Mouse (Mus musculus) layer of hippocampus, postnatal 25 days (tissue): ENCODE results near the gene Ifne. TPM values are rescaled to one million over a fixed set of nuclear protein-coding genes. Genes with fewer than 3 reads are reported as not detected.
"Not testable (repeated sequence)": the region's sequence is repeated elsewhere in the genome, so short reads cannot be mapped to it uniquely, and the experiment has no call there.

ENCODE experiments used
- DNase-seq, 2 experiments: peaks; one replicate each; pipeline ENCODE4 v3.0.0; 2022; ENCODE audit warnings: mixed read lengths in 2 of 2, low spot score in 1 of 2; ENCODE audit errors: extremely low spot score in 1 of 2
- microRNA-seq, 2 experiments: library from miRNA; unstranded; fragments of <30 nt; microRNA quantifications; one replicate each; pipeline ENCODE4 v1.2.0; 2021
- total RNA-seq, 2 experiments: library from RNA; stranded (reverse); gene quantifications; 2 replicates each; pipeline ENCODE4 v1.2.3; 2021

The Ifne gene
- total RNA-seq, 2 experiments from 2014 or later, result not detected

DNA sequence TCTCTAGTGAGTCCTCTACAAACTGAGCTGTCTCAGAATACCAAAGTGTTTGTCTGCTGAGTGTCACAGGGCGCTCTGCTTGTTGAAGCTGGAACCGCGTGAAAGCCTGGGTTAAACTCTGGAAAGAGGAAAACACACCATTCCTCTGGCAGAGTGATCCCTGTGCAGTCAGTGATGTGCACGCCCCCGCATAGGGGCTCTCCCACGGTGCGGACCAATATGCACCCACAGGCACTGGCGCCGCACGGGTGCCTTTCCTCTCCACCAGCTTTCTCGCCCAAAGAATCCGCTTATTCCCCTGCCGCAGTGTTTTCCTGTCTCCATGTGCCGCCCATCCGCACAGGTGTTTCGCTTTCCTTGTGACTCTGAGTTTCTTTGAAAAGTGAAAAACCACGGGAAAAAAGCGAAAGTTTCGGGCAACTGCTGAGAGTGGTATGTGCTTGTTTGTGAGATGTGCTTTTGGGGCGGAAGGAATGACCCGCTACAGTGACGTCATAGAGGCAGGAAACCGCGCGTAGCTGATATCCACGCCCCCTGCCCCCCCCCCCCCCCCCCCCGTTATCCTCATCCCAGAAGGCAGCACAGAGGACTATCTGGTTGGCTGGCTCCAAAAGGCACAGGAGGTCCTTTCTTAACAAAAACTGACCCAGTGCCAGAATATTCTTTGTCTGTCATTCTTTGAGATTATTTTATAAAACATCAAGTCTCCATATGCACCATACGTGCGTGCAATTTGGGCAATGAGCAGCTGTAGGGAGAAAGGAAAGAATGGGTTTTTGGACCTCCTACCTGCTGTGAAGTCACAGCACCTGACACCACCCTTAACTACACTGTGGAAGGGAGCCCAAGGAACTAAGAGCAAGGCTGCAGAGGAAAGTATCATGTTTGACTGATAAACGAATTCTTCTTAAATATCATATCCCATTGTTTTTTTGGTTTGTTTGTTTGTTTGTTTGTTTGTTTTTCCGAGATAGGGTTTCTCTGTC lies 11.8 kb downstream of the Ifne start:
- no peak for DNase-seq

DNA sequence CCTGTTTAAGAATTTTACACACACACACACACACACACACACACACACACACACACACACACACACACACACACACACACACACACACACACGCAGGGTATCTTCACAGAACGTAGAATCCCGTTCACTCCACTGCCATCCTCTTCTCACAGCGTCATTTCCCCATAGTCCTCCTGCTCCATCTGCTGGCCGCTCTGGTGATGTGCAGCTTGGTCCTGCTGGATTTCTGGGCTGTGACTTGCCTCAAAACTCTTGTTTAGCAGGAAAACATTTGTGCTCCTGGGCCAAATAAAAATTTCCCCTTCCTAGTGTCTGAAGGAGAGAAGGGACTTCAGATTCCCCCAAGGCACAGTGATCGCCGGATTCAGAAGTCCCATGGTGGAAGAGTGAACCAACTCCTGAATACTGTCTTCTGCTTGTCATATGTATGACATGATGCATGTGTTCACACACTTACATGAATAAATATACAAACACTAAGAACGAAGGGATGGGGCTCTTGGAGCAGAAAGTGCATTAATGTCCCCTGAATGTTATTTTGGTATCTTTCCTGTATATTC lies 12.6 kb downstream of the Ifne start:
- peak; percentile 64 to 80 for DNase-seq

DNA sequence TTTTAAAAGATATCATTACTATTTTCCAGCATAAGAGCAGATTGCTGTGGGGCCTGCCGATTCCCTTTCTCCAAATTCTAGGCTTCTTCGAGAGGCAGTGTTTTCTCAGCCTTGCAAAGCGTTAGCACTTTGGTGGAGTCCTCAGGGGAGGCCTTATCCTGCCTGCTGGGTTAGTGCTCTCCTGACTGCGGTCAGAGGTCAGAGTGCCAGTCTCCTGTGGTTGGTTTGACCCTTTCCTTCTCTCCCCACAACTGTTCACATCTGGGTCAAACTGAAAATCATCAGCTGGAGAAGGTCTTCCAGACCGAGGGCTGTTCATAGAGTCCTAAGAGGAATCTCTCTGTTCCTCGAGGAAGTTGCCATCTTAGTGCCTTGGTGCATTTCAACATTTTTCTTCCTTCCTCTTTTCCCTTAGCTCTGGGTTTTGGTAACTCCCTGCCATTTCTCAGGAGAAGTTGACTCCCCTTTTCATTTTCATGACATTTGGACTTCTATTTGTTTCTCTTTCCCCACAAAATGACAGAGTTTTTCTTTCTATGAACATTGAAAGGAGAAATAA lies 14.9 kb downstream of the Ifne start:
- no peak for DNase-seq

DNA sequence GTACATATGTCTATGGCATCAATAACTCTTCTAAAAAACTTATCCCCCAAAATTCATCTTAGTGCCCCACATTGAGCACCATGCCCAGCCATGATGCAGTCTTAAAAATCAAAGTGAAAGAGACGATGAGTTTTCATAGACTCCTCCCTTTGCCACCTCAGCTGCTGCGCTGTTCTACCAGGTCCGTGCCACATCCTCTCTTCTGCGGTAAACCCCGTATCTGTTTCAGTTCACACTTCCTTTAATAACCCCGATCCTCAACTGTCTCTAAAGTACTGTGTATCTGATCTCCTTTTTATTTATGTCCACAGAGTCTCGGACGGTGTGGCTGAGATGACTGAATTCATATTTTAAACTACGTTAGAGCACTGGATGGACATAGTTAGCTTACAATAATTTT lies 15.4 kb downstream of the Ifne start:
- DNase-seq, result no peak

DNA sequence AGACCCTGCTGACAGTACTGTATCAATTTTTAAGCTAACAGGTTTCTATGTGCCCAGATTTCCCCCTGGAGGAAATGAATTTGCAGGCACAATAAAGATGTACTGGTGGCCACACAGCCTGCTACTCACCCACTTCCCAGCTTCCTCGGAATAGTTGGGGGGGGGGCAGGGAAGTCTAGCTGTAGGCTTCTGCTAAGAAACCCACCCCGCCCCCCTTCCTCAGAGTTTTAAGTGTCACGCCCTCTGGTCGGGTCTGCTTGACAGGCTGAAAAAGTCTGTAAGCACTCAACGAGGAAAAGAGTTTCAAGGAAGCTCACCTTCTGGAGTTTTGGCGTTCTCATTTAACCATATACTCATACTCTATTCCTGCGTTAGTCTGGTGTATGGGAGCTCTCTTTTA lies 16.7 kb downstream of the Ifne start:
- no peak for DNase-seq

DNA sequence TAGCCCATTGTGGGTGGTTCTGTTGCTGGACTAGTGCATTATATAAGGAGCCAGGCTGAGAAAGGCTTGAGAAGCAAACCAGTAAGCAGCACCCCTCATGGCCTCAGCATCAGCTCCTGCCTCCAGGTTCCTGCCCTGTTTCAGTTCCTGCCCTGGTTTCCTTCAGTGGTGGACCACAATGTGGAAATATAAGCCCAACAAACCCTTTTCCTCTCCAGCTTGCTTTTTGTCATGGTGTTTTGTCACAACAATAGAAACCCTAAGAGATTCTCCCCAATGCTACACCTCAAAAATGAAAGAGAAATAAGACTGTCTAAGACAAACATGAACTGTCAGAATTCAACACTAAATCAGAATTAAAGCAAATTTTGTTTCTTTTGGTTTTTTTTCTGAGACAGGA lies 20.8 kb downstream of the Ifne start:
- DNase-seq, result no peak

DNA sequence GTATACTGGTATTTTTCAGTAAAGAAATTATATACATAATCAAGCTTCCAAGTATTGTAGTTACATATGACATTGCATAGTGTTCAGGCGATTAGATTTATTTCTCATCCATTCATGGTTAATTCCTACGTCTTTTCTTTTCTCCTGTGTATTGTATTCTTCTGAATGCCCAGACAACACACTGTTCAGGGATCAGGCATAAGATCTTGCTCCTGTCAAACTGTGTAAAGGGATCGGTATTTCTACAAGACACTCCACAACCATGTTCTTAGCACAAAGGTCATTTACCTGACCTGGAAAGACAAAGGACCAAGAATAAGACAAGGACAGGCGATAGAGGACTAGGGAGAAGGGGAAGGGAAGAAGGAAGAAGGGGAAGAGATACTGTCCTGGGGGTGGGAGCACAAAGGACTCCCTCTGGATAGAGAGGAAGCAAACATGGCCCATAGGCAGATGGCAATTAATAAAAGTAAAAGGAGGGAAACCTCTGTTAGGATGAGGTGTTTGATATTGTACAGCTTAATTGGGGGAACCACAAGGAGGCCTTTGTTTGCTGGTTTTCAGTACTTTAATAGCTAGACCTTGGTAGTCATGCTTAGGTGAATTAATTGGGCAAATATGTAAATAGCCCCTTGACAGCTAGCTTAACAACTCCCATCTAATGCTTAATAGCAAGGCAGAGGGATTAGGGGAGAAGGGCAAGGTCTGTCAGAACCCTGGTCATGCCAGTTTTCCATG lies 28.8 kb downstream of the Ifne start:
- DNase-seq, result no peak

DNA sequence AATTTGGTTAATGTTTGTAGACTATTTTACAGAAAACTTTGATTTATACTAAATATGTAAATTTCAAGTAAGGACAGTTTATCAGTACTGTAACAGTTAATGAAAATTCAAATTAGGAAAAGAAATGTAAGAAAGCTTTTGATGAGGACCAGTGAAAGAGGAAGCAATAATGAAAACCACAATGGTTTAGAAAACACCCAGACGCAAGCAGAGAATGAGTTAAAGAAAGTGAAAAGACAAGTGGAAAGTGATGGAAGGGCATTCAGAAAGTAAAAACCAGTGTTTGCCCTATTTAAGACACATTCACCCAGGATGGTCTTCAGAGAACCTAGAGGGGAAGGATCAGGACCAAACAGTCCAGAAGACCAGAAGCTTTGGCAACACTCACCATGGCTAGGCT lies 30.3 kb downstream of the Ifne start, which contains the start of gene Ifna1:
Gene Ifna1 (plus strand): TSS at position 390 of the 400 bp plus-strand sequence.
- DNase-seq, result no peak

DNA sequence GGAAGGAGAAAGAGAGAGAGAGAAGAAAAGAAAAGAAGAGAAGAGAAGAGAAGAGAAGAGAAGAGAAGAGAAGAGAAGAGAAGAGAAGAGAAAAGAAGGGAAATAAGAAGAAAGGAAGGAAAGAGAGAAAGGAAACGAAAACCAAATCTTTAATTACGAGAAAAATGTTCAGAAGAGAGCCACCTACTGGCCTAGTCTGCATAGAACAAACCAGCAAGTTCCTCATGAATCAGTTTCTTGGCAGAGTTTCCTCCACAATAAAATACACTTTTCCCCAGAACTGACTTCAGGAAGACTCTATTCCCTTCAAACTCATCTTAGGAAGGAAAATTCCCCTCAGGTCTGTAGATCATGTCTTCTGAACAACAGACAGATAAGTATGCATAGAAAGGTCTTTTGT lies 34.7 kb downstream of the Ifne start:
- no peak for DNase-seq

DNA sequence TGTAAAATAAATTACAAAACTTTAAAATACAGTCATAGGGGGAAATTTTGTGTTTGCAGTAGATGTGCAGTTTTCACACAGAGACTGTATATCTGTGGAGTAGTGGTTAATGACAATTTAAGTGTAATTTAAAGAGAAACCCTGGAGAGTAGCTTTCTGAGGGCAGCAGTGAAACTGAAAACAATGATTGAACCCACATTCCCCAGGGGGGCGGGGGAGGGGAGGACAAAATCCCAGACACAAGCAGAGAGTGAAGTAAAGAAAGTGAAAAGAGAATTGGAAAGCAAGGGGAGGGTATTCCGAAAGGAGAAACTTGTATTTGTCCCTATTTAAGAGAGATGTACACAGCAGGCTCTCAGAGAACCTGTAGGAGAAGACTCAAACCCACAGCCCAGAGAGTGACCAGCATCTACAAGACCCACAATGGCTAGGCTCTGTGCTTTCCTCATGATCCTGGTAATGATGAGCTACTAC lies 38.5 kb downstream of the Ifne start, which contains the start of gene Ifna4:
Gene Ifna4 (plus strand): TSS at position 424 of the 474 bp plus-strand sequence.
- DNase-seq, result no peak

DNA sequence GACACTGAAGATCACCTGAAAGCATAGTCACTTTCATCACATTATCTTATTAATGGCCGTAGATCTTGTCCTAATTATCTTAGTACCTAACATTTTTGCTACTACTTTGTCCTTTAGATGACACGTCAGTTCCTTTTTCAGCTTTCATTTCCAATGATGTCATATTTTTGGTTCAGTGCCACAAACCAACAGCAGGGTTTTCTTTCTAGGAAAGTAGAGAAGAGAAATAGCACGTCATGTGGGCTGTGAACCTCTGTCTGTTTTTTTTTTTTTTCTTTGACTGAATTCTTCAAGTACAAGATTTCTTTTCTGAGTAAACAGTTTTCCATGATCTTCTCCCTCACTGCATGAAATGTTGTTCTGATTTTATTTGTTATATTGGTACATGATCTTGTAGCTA lies 39.9 kb downstream of the Ifne start:
- DNase-seq, result no peak

DNA sequence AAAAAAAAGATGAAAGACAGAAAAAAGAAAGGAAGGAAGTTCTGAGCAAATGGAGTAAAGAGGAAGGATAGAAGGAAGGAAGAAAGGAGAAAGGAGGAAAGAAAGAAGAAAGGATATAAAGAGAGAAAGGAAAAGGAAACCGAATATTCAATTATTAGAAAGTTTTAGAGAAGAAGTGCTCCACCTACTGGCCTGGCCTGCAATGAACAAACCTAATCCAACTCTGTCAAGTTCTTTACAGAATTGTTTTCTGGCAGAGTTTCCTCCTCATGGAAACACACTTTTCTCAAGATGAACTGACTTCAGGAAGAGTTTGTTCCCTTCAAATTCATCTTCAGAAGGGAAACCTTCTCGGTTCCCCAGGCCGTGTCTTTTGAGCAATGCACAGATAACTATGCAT lies 41.2 kb downstream of the Ifne start:
- peak in 1 of 2 experiments; percentile 13 for DNase-seq

DNA sequence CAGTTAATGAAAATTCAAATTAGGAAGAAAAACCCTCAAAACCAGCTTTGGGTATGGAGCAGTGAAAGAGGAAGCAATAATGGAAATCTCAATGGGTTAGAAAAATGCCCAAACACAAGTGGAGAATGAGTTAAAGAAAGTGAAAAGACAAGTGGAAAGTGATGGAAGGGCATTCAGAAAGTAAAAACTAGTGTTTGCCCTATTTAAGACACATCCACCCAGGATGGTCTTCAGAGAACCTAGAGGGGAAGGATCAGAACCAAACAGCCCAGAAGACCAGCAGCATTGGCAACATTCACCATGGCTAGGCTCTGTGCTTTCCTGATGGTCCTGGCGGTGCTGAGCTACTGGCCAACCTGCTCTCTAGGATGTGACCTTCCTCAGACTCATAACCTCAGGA lies 44.8 kb downstream of the Ifne start, which contains the start of gene Ifna5:
Gene Ifna5 (plus strand): TSS at position 301 of the 400 bp plus-strand sequence.
- not testable (repeated sequence) for DNase-seq

DNA sequence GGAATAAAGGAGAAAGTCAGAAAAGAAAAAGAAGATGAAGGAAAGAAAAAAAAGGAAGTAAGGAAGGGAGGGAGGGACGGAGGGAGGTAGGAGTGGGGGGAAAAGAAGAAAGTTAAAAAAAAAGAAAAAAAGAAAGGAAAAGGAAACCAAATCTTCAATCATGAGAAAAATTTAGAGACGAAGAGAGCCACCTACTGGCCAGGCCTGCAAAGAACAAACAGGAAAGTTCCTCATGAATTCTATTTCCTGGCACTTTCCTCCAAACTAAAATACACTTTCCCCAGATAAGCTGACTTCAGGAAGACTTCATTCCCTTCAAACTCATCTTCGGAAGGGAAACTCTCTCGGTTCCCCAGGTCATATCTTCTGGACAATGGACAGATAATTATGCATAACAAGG lies 49.5 kb downstream of the Ifne start:
- peak; percentile 13 to 53 for DNase-seq

Small RNA genes within 50 kb of the gene (microRNA-seq; reads per million reads assigned to microRNA genes)
- 388 to 1,274 reads per million in 2 experiments for gene Mir31

Other genes with a start within 250 kb of the Ifne start
- gene C87499, start 245.8 kb downstream of the Ifne start, total RNA-seq, result not detected
- gene Ifna13, start 235.7 kb downstream of the Ifne start, total RNA-seq, result not detected
- gene Ifna16, start 203.3 kb downstream of the Ifne start, total RNA-seq, result not detected
- not detected for gene Ifna2, start 196.3 kb downstream of the Ifne start, total RNA-seq
- gene Ifnab, start 188.8 kb downstream of the Ifne start, total RNA-seq, result not detected
- gene Gm26566, start 158.4 kb downstream of the Ifne start, total RNA-seq, result 1 to 10 TPM; 1.4 to 1.8 TPM
- gene Klhl9, start 157.7 kb downstream of the Ifne start, total RNA-seq, result 100 to 1,000 TPM; 105 to 109 TPM
- not detected for gene Gm13271, start 125.3 kb downstream of the Ifne start, total RNA-seq
- not detected for gene Gm13283, start 120.1 kb downstream of the Ifne start, total RNA-seq
- not detected for gene Gm13290, start 106.4 kb downstream of the Ifne start, total RNA-seq
- not detected for gene Gm13289, start 103.3 kb downstream of the Ifne start, total RNA-seq
- not detected for gene Gm13272, start 100.4 kb downstream of the Ifne start, total RNA-seq
- not detected for gene Ifnz, start 98.1 kb downstream of the Ifne start, total RNA-seq
- not detected for gene Gm13276, start 94.5 kb downstream of the Ifne start, total RNA-seq
- gene Gm13277, start 91.6 kb downstream of the Ifne start, total RNA-seq, result not detected
- not detected for gene Gm13278, start 88.7 kb downstream of the Ifne start, total RNA-seq
- gene Gm13275, start 85.7 kb downstream of the Ifne start, total RNA-seq, result not detected
- gene Gm13279, start 82.8 kb downstream of the Ifne start, total RNA-seq, result not detected
- gene Gm13285, start 80.5 kb downstream of the Ifne start, total RNA-seq, result not detected
- gene Gm13287, start 76.9 kb downstream of the Ifne start, total RNA-seq, result not detected
- not detected for gene Gm13288, start 74.7 kb downstream of the Ifne start, total RNA-seq
- not detected for gene Ifna7, start 64.0 kb downstream of the Ifne start, total RNA-seq
- gene Ifna11, start 60.2 kb downstream of the Ifne start, total RNA-seq, result not detected
- not detected for gene Ifna6, start 52.8 kb downstream of the Ifne start, total RNA-seq
- gene Ifna5, start 44.7 kb downstream of the Ifne start, total RNA-seq, result not detected
- gene Ifna4, start 38.3 kb downstream of the Ifne start, total RNA-seq, result not detected
- gene Ifna1, start 30.1 kb downstream of the Ifne start, total RNA-seq, result not detected